Mouse (Mus musculus): Measurements from ENCODE around the gene Chsy1. TPM values are rescaled to one million over a fixed set of nuclear protein-coding genes. Genes with fewer than 3 reads are reported as not detected.

Chsy1 gene
- total RNA-seq, 2 experiments from 2014 or later, result 47.6 to 79.4 TPM

DNA sequence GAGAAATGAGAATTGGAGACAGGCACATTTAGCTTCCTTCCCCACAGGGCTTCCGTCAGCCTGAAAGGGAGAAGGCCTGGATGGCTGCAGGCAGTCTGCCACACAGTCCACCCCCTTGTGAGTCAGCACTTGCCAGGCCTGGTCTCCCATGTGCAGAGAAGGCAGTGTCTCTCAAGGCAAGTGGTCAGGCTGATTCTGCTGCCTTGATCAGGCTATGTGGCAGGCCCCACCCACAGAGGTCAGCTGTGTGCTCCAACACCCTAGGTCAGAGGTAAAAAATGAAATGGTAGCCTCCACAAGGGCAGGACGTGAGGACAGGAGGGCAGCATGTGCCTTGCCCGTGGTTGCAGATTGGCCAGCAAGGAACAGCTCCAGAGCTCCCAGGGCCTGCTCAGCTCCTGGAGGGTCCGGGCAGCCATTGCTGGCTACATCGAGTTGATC, 90.1 kb downstream of the Chsy1 start:
- ATAC-seq (replicated peaks; ENCODE audit: poor library complexity, severe bottlenecking), result peak; percentile 74

DNA sequence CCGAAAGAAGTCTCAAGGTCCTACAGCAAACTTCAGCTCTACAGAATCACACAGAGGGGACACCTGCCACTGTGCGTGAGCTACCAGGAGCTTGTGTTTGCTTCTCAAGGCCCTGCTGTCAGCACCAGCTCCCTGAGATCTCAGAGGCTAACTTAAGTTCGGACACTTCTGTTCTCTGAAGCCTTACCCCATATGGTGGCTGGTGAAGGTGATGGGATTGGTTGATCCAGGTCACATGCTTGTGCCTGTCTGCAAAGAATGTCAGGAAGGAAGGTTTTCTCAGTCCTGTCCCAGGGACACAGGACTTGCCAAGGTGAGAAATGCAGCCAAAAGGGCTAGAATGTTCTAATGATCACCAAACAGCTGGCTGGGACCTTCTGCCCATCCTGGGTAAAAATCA, 91.1 kb downstream of the Chsy1 start:
- no peak for ATAC-seq (replicated peaks; ENCODE audit: poor library complexity, severe bottlenecking)

DNA sequence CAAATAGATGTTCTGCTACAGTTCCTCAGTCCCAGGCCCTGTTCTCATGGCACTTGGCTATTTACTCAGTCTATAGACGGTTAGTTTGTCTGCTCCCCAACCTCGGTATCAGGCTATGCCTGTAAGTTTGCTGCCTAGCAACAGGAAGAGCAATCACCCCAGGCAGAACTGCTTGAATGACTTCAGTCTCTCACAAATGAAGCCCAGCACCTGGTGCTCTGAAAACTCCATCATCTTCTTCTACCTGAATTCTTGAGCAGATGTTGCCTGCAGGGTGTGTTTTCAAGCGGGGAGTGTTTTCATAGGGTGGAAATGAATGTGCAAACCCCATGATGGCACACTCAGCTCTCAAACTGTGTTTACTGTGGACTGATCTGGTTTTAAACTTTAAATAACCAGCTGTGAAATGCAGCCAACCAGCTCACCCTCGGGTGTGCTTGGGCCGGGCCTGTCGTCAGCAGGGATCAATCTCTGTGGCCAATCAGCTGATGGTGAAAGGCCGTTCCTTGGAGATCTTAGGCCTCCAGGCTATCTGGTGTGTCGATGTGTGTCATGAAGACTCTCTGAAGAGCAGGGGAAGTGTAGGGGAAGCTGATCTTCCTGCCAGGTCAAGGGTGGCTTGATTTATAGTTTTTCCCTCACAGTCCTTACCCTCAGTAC, 91.6 kb downstream of the Chsy1 start:
- ATAC-seq (replicated peaks; ENCODE audit: poor library complexity, severe bottlenecking), result no peak

DNA sequence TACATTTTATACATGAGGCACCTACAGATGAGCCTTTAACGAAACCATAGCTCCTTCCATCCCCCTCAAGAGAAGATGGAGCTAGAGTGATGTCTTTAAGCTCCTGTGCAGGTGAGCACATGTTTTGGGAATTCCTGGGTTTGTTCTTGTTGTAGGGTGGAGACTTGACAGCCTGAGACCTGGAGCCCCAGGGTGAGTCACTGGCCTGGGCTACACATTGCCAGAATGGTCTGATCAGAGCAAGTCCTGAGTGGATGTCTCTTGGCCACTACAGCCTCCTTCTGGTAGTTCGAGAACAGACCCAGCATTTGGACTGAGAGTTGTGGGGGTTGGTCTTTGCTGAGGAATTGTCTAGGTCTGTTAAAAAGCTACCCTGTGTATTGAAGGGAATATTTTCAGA, 92.3 kb downstream of the Chsy1 start:
- no peak for ATAC-seq (replicated peaks; ENCODE audit: poor library complexity, severe bottlenecking)

DNA sequence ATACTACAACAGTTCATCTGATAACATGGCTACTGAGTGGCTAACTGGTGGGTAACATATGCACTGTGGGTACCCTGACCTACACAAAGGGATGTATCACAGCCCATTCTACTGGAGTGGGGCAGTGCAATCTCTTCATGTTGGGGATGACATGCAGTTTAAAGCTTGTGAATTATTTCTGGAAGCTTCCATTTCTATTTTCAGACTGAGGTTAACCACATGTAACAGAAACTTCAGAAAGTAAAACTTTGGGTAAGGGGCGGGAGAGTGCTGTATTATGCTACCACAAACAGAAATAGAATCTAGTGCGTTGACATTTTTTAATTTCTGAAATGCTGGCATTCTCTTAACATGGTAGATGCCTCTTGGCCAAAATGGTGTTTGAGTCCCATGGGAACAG, 100.6 kb downstream of the Chsy1 start:
- no peak for ATAC-seq (replicated peaks; ENCODE audit: poor library complexity, severe bottlenecking)

DNA sequence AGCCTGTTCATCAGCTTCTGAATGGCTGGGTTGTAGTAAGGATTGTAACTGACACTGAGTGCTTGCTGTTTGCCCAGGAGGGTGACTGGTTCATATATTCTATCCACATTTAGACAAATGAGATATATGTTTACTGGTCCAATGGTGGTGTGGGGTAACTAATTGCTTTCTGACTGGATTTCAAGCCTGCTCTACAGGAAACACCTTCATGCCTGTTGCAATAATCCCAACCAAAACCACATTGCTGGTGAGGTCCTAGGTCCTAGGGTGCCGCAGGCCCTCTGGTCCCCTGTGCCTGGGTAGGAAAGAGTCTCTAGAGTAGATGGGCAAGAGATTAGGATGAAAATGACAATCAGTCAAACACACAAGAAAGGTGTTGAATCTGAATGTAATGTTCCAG, 103.6 kb downstream of the Chsy1 start:
- peak; percentile 91 for ATAC-seq (replicated peaks; ENCODE audit: poor library complexity, severe bottlenecking)

DNA sequence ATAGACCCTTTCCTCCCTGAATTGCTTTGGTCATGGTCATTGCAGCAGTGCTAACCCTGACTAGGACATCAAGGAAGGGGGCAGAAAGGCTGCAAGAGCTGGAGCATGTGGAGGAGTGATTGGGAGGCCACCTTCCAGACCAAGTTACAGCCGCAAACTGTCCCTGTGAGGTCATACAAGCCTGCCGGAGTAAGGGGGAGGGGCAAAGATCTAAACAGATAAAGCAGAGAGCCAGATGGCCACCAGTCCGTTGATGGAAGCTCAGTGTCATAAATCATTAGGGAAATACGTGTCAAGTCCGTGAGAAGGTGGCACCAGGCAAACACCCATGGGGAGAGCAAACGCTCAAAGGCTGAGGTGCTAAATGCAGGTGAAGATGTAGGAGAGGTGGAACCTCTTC, 105.2 kb downstream of the Chsy1 start:
- peak; percentile 38 for ATAC-seq (replicated peaks; ENCODE audit: poor library complexity, severe bottlenecking)

DNA sequence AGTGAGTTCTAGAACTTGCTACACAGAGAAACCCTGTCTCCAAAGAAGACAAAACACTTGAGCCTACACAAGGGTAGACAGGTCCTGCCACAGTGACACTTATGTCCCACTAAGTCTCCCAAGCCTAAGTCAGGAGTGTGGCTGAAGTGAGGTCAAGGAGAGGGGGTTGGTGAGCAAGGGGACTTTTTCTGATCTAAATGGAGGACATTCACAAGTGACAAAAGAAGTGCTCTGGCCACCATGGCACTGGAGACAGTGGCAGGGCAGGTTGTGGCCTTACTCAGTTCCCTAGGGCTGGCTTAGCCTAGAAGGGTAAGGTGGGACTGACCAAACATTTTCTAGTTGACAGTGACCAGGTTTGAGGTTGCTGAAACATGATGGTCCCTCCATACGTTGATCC, 106.6 kb downstream of the Chsy1 start:
- ATAC-seq (replicated peaks; ENCODE audit: poor library complexity, severe bottlenecking), result no peak

DNA sequence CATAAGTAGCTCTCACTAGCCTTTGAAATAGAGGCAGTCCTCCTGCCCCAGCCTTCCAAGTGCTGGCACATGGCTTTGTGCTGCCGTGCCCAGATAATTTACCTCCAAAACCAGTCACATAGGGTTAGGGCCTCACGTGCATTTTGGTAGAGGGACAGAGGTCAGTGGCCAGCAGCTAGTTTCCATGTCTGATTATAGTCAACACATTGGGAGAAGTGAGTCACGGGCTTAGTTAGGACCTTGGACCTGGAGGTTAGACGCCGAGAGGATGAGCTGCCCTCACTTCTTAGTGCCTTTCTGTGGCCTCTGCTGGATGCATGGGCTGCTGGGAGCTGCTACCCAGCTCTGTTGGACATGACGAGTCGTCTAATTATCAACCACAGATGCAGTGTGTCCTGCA, 107.7 kb downstream of the Chsy1 start:
- ATAC-seq (replicated peaks; ENCODE audit: poor library complexity, severe bottlenecking), result no peak

DNA sequence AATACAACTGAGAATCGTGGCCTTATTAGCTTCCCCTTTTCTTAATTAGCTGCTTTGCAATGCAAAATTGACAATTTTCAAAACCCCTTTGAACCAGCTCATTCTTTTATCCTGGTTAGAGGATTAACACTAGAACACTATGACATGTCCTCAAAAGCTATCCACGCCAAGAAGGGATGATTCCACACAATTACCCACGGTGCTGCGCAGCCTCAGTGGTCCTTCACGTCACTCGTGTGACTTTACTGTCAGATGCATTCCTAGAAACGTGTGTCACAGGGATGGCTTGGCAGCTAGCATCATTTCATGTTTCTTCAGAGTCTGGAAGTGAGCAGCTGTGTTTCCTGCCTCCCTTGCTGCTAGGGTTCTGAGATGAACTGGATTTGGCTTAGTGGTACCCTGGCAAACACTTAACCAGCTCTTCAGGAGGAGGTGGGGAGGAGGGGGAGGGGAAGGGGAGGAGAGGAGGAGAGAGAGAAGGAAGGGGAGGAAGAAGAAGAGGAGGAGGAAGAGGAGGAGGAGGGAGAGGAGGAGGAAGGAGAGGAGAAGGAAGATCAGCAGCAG, 108.3 kb downstream of the Chsy1 start:
- ATAC-seq (replicated peaks; ENCODE audit: poor library complexity, severe bottlenecking), result no peak

DNA sequence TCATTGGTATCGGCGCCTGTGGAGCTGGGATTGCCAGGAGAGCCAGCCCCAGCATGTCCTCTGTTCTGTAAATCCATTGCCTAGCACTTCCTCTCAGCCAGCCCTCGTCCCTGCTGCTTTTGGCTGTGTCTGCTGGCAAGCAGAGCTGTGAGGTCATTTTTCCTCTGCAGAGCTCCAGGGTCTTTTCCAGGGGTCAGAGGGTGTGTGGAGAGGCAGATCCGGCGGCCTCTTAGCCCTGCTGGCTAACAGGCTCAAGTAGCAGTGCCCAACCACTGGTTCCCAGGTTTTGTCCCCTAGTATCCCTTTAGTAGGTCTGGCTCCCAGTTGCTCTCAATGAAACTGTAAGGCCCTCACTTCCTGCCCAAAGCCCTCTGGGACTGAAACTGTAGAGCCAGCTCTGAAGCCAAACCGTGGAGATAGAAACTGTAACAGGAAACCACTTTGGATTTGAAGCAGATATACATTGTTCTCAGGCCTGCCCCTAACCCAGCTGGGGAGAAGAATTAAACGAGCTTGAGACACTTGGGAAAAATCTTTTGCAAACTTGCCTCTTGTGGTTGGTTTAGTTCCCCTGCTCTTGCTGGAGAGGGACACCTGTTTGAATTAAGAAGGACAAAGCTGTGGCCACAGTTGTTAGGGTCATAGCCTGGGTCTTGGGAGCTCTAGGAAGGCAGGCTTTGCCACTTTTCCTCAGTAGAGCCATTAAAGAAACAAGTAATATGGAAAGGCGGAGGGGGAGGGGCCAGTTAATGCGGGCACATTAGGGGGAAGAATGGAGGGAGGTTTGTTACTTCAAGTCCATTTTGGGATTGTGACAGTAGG, 109.1 kb downstream of the Chsy1 start:
- ATAC-seq (replicated peaks; ENCODE audit: poor library complexity, severe bottlenecking), result peak; percentile 59

DNA sequence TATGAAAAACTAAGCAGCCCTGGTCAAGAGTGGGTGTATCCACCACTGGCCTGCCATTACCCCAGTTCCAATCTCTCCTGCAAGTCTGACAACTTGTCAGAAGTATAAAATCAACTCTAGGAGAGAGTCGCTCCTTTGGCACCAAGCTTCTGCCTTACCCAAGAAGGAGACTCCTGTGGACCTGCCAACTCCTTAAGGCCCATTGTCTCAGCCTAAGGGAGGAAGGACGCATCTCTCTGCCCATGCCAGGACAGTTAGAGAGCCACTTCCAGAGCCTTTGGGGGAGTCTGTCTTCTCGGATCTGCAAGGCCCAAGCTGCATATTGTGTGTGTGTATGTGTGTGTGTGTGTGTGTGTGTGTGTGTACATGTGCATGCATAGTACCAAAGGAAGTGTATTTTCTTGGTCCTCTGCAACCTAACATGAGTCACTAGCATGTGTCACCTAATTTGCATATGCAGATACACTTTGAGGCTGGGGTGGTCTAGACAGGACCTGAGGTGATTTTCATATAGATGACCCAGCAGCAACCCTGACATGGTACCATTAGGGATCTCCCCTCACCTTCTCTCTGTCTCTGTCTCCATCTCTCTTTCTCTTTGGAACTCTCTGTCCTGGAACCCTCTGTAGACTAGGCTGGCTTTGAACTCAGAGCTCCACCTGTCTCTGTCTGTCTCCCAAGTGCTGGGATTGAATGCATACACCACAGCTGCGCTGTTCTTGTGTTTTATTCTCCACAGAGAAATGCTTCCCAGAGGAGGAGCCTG, 109.9 kb downstream of the Chsy1 start:
- ATAC-seq (replicated peaks; ENCODE audit: poor library complexity, severe bottlenecking), result 0 out of 2 replicates have a peak, but pooled peaks have one; percentile 12

DNA sequence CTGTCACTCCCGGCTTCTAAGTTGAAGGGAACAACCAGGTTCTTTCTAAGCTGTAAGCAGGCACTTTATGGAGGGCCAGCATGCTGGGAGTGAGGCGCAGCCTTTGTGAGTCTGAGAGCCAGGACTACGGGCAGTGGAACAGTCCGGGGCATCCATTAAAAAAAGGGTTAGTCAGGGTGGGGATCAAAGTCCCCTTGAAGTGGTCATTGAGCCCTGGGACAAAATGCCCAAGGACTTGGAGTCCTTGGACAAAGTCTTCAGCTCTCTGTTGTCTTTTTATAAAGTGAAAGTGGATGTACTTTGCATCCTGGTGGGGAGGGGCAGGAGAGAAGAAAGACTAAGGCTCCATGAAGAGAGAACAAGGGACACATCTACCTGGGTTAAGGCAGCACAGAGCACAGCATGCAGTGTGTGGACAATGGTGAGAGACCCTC, 110.5 kb downstream of the Chsy1 start:
- no peak for ATAC-seq (replicated peaks; ENCODE audit: poor library complexity, severe bottlenecking)

DNA sequence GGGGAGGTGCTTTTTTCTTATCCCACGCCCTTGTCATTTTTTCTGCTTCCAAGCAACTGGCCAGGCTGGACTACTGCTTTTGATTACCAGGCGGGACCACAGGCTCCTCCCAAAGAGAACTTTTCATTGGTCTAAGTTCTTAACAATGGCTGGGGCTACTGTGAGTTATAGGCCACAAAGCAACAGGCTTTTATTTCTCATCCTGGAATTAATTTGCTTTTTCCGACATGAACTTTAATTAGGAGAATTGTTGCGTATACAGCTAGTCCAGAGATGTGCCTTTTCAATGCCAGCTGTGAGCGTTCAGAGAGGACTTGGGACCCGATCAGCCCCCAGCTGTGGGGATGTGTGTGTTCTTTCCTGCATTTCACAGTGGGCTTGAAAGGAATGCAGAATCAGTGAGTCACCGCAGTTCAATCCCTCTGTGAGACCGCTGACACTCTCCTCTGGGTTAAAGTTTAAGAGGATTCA, 113.3 kb downstream of the Chsy1 start:
- ATAC-seq (replicated peaks; ENCODE audit: poor library complexity, severe bottlenecking), result no peak

Other genes starting within 250 kb of the Chsy1 start
- gene Pcsk6, start 247.8 kb upstream of the Chsy1 start, total RNA-seq (2014; fragmentation: Nextera tagmentation), result not detected in 2 replicates
- gene Pcsk6, start 247.8 kb upstream of the Chsy1 start, total RNA-seq (2017), result not detected in 2 replicates
- gene Gm45213, start 65.9 kb upstream of the Chsy1 start, total RNA-seq (2014; fragmentation: Nextera tagmentation), result not detected in 2 replicates
- not detected in 2 replicates for gene Gm45213, start 65.9 kb upstream of the Chsy1 start, total RNA-seq (2017)
- 137 and 142 TPM in 2 replicates for gene Snrpa1, start 50.5 kb upstream of the Chsy1 start, total RNA-seq (2014; fragmentation: Nextera tagmentation)
- gene Snrpa1, start 50.5 kb upstream of the Chsy1 start, total RNA-seq (2017), result 132 and 144 TPM in 2 replicates
- gene Selenos, start 29.9 kb upstream of the Chsy1 start, total RNA-seq (2014; fragmentation: Nextera tagmentation), result 113 and 129 TPM in 2 replicates
- gene Selenos, start 29.9 kb upstream of the Chsy1 start, total RNA-seq (2017), result 155 and 185 TPM in 2 replicates

All from granulocyte monocyte progenitor cell, adult 5-6 weeks (primary cell).